Mouse (Mus musculus) heart, postnatal 14 days (tissue): Measurements from ENCODE around the gene Amotl1. TPM values are rescaled to one million over a fixed set of nuclear protein-coding genes. Genes with fewer than 3 reads are reported as not detected.

Experiments used
- DNase-seq, 2 experiments: peaks; one replicate each; pipeline ENCODE4 v3.0.0; 2021 to 2022
- intact Hi-C: fragments of 180-260 bp; cut with DNase I; formaldehyde crosslinking; loops from one replicate; pipeline ENCODE4 v1.15.1; 2025
- total RNA-seq, 2 experiments: library from RNA; stranded (reverse); gene quantifications; 2 replicates each; pipeline ENCODE4 v1.2.3; 2021

Amotl1 gene
- total RNA-seq, 2 experiments from 2014 or later, result 54.1 to 55.8 TPM

DNA sequence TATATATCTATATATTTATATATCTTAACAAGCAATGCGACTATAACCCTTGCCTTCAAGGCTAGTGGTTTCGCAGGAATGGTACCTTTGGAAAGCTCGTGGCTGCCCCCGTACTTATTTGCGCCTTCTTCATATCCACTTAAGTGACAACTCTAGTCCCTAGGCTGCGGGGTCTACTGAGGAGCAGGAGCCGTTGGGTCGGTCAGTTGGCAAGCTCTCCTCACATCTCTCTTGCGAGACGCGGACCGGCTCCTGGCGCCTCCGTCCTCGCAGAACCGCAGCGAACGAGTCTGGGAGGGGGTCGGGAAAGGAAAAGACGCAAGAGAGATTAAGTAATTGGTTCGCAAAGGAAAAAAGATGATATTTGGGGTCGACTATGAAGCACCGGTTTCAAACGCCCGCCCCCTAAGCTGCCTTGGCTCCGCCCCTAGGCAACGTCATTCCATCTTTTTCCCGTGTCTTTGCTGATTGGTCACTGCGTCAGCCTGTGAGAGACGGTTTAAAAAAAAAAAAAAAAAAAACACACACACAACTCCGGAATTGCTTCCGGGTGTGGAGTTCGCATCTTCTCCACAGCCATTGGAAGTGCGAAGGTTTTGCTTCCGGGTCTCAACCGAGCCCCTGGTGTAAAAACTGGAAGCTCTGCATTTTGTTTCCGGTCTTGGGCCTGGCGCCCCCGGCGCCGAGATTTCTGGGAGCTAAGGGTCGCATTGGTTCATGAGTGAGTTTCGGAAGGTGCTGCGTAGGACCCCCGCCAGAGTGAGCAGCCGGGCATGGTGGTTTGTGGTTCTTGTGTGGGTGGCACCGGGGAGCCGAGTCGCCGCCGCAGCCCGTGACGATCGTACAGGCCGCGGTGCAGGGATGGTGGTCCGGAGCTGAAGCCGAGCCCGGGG is 144.6 kb downstream of the Amotl1 start, which contains the start of the genes Kdm4d and Cwc15:
TSS of gene Kdm4d (minus strand) at position 460 of the 893 bp plus-strand sequence.
TSS of gene Cwc15 (plus strand) at position 595 of the 893 bp plus-strand sequence.
- intact Hi-C loops, result no loop called here
- DNase-seq, result peak; percentile 89 to 95

DNA sequence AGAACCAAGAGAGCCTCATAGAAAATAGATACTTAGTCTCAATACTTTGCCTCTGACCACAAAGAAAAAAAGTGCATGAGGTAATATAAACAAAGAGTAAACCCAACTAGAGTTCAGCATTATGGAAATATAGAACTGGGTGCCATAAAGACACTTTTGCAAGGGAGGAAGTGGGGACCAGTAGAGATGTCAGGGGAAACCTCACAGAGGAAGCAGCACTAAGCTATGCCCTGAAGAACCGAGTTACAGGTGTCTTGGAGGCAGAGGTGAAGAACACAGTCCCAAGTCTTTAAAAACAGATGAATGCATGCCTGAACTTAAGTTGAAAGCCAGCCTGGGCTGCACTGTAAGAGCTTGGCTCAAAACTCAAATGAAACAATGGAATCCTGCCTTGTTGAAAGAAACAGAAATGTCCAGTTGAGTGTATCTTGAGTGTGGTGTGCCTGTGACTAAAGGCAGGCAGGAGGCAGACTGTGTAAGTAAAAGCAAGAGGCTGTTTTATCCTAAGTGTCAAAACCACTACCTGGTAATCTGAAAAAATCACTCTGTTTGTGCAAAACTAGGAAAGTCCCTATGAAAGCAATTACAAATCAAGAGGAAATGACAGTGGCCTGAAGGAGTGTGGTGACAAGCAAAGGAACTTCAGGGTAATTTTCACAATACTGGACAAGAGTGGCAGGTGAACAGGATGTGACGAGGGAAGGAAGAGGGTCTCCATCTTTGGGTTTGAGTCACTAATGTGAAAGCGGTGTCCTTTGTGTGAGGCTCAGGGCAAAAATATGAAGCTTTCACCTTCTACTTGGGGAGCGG is 145.8 kb downstream of the Amotl1 start:
- no peak for DNase-seq
- intact Hi-C loops, result loop anchor here (5.0 kb wide), 1 partner anchor 117 kb away; the partner anchor contains the start of gene Endod1

Other genes starting within 250 kb of the Amotl1 start
- not detected for gene Kdm4d, start 144.6 kb downstream of the Amotl1 start, total RNA-seq
- gene Cwc15, start 144.4 kb downstream of the Amotl1 start, total RNA-seq, result 10 to 100 TPM; 67.3 to 69.4 TPM
- gene Piwil4, start 95.7 kb upstream of the Amotl1 start, total RNA-seq, result not detected
- under 1 TPM; 0.68 to 0.69 TPM for gene Fut4, start 107.3 kb upstream of the Amotl1 start, total RNA-seq
- gene 1700012B09Rik, start 126.0 kb upstream of the Amotl1 start, total RNA-seq, result not detected
- gene Mre11a, start 139.6 kb upstream of the Amotl1 start, total RNA-seq, result 1 to 10 TPM; 8.1 to 8.9 TPM
- 1 to 10 TPM; 8.0 to 8.1 TPM for gene Ankrd49, start 139.8 kb upstream of the Amotl1 start, total RNA-seq
- under 1 TPM in 1 of 2 experiments, not detected in 1; 0.07 TPM for gene Gpr83, start 215.2 kb upstream of the Amotl1 start, total RNA-seq